Mouse (Mus musculus): ENCODE data around the gene Ccdc172. TPM values are rescaled to one million over a fixed set of nuclear protein-coding genes. Genes with fewer than 3 reads are reported as not detected.

Gene Ccdc172
- total RNA-seq (2021) = not detected
- long read RNA-seq, experiment 1 = 0 reads
- long read RNA-seq, experiment 2, partial matches to known transcripts = 0 of 1 reads
- long read RNA-seq, experiment 2, other reads (novel, unspliced or antisense) = 1 of 1 reads

DNA sequence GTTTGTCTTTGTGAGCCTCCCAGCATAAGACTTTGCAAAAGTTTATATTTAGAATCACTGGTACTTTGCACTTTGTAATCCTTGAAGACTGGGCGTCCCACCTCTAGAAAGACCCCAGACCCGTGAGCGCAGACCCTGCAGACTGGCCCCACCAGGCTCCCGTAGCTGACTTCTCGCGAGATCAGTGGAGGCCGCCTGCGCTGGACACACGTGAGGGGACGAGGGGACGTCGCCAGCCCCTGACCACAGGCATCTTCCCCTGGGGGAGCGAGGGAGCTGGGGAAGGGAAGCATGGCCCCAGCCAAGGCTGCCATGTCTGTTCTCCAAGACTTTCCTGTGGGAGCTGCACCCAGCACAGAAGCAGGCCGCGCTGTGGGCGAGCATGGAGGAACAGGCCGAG, at the start of gene Ccdc172:
Ccdc172 (plus strand) TSS at position 176 of the 400 bp plus-strand sequence.
- TF ChIP-seq CTCF (IDR thresholded peaks at IDR 0.05) = no peak
- H3K27ac ChIP-seq = no peak within 1 kb of the TSS
- no peak within 1 kb of the TSS for H3K4me3 ChIP-seq
- intact Hi-C loops (cut with DNase I) = no loop called here
- no peak for DNase-seq (ENCODE audit: extremely low spot score in 1 of 2, low spot score in 2 of 2)

DNA sequence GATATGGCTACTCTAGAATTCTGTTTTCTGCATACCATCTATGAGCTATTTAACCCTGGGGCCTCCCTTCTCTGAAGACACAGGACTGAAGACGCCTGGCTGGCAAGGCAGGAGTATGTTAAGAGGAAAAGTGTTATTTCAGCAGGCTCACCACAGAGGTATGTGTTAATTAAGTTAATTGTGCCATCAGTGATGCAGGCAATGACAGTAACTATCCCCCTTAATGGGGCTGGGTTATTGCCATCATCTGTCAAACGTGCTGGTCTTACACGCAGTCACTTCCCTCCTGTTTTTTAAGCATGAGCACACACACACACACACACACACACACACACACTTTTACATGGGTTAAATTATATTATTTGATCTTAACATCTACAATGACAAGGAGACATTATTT, 48.0 kb upstream of the Ccdc172 start:
- TF ChIP-seq CTCF (IDR thresholded peaks at IDR 0.05) = no peak
- no peak overlapping the region for H3K27ac ChIP-seq
- H3K4me3 ChIP-seq = no peak overlapping the region
- DNase-seq (ENCODE audit: extremely low spot score in 1 of 2, low spot score in 2 of 2) = no peak
- intact Hi-C loops (cut with DNase I) = loop anchor here (10.0 kb wide), 1 partner anchor 469 kb away; no protein-coding TSS in a partner anchor

DNA sequence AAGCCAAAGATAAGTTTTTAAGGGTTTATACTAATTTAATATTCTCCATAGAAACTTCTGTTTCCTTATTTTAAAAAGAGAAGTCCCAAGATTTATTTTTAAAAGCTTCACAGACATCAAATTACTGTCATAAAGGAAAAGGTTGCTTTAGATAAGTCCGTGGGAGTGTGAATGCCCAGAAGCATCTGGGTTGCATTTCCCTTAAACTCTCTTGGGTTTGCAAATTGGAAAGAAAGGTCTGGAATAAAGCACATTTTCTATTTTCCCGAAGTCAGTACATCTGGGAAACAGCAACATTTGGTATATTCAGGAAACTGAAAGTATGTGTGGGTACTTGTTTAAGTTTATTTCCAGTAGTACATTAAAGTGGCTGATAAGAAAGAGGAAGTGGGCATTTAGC, 43.5 kb upstream of the Ccdc172 start:
- intact Hi-C loops (cut with DNase I) = loop anchor here (2.0 to 10.0 kb wide), 8 partner anchors 90 to 814 kb away; no protein-coding TSS in a partner anchor
- Histone ChIP-seq H3K4me3 (no peak overlapping the region), H3K27ac (no peak overlapping the region)
- no peak for DNase-seq (ENCODE audit: extremely low spot score in 1 of 2, low spot score in 2 of 2)
- no peak for TF ChIP-seq CTCF (IDR thresholded peaks at IDR 0.05)

DNA sequence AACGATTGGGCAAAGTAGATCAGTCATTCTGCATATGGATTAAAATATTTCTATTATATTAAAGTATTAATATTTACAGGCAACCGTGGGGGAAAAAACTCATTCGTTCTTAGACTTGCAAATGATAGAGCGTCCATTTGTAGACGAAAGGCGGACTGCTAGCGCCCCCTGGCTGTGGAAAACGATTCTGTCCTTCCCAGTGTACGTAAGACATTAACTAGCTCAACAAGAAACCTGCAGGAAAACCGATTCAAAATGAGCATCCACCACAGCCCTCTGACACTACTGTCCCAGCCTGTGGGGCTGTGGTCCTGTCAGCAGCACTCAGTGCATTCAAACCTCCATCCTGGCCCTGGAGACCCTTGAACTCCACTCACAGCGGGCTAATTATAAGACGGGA, 42.4 kb upstream of the Ccdc172 start:
- peak; percentile 96 for TF ChIP-seq CTCF (IDR thresholded peaks at IDR 0.05)
- peak; percentile 85 to 91 for DNase-seq (ENCODE audit: extremely low spot score in 1 of 2, low spot score in 2 of 2)
- intact Hi-C loops (cut with DNase I) = loop anchor here (2.0 to 10.0 kb wide), 8 partner anchors 89 to 815 kb away; no protein-coding TSS in a partner anchor
- no peak overlapping the region for H3K27ac ChIP-seq
- H3K4me3 ChIP-seq = no peak overlapping the region

GRCm38 (mm10) chr19:58474251-58474650, 37.5 kb upstream of the Ccdc172 start:
- no peak for TF ChIP-seq CTCF (IDR thresholded peaks at IDR 0.05)
- intact Hi-C loops (cut with DNase I) = no loop called here
- Histone ChIP-seq H3K27ac (no peak overlapping the region), H3K4me3 (no peak overlapping the region)
- DNase-seq (ENCODE audit: extremely low spot score in 1 of 2, low spot score in 2 of 2) = no peak

DNA sequence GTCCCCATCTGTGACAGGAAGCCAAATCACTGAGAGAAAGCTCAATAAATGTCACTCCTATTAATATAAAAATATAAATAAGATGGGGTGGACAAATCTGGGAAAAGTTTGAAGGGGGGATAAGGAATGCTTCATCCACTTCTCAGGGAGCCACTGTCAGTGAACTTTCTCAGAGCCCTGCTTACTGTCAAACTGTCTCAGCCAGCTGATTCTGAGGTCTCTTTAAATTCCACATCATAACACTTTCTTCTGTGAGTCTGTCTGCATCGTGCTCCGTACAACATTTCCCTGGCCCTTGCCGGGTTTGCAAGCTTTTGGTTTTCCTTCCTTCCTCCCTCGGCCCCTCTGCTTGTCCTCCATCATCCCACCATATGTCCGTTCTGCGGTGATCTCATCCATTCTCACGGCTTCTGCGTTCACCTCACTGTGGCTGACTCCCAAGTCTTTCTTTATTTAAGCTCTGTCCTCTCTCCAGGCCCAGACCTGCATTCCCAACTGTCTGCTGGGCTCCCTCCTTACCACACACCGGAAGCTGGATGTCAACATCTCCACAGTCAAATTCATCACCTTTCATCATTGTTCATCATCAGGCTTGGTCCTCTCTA, 29.3 kb upstream of the Ccdc172 start:
- no peak for DNase-seq (ENCODE audit: extremely low spot score in 1 of 2, low spot score in 2 of 2)
- TF ChIP-seq CTCF (IDR thresholded peaks at IDR 0.05) = no peak
- intact Hi-C loops (cut with DNase I) = no loop called here

GRCm38 (mm10) chr19:58486686-58487085, 25.1 kb upstream of the Ccdc172 start:
- no peak overlapping the region for H3K4me3 ChIP-seq
- DNase-seq (ENCODE audit: extremely low spot score in 1 of 2, low spot score in 2 of 2) = no peak
- no peak overlapping the region for H3K27ac ChIP-seq
- no peak for TF ChIP-seq CTCF (IDR thresholded peaks at IDR 0.05)
- intact Hi-C loops (cut with DNase I) = no loop called here

More for the DNA sequence above, 29.3 kb upstream of the Ccdc172 start:
- H3K27ac ChIP-seq = no peak overlapping the region
- no peak overlapping the region for H3K4me3 ChIP-seq

DNA sequence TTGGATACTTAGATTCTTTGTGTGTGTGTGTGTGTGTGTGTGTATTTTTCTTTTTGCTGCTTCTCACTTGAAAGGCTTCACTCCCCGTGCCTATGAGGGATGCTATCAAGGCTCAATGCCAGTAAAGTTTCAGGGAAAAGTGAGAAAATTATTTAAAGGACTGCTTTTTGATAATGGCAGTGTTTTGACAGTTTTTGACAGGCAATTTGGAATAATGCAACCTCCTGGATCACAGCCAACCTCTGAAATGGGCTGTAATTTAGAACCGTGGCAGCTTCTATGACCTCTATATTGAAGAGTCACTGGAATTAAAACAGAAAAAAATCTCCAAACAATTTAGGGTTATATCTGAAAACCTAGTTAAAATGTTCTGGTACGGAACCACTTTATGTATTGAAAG, 14.7 kb upstream of the Ccdc172 start:
- intact Hi-C loops (cut with DNase I) = no loop called here
- Histone ChIP-seq H3K27ac (no peak overlapping the region), H3K4me3 (no peak overlapping the region)
- no peak for DNase-seq (ENCODE audit: extremely low spot score in 1 of 2, low spot score in 2 of 2)
- no peak for TF ChIP-seq CTCF (IDR thresholded peaks at IDR 0.05)

DNA sequence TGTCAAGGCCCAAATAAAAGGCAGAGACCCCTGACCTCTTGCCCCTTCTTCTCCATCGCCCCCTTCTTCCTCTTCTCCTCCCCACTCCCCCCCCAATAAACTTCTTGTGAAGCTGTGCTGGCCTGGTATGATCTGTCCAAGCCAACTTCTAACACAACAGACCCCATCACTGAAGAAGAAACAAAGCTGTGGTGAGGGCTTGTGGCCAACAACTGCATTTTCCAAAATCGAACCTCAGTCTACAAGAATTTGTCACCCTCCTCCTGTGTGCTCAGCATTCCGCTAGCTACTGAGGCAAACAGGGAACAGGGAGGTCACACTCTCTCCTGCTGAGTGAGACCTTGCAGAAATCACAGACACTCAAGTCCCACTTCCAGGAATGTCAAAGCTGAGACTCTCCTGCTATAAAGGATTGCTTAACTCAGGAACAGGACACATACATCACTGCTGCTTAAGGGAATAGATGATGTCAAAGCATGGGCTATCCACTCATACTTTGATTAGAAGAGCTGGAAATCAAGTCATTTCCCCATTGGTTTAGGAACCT, 12.3 kb upstream of the Ccdc172 start:
- Histone ChIP-seq H3K4me3 (no peak overlapping the region), H3K27ac (no peak overlapping the region)
- DNase-seq (ENCODE audit: extremely low spot score in 1 of 2, low spot score in 2 of 2) = no peak
- intact Hi-C loops (cut with DNase I) = no loop called here
- TF ChIP-seq CTCF (IDR thresholded peaks at IDR 0.05) = no peak

DNA sequence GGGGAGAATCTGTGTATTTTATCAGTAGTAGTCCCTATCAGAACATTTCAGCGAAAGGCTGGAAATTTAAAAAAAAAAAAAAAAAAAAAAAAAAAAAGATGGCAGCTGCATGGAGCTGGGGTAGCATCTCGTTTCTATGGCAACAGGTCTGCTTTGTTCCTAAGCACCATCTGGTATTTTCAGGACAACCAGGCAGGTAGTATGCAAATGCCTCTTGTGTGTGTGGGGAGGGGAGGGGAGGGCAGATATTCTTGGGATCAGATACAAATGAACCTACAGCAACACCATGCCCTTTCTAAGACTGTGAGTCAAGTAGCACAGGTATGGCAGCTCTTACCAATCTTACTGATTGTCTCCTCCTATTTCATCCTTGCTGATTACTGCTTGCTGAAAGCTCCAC, 11.7 kb upstream of the Ccdc172 start:
- Histone ChIP-seq H3K4me3 (no peak overlapping the region), H3K27ac (no peak overlapping the region)
- intact Hi-C loops (cut with DNase I) = no loop called here
- no peak for TF ChIP-seq CTCF (IDR thresholded peaks at IDR 0.05)
- DNase-seq (ENCODE audit: extremely low spot score in 1 of 2, low spot score in 2 of 2) = no peak

DNA sequence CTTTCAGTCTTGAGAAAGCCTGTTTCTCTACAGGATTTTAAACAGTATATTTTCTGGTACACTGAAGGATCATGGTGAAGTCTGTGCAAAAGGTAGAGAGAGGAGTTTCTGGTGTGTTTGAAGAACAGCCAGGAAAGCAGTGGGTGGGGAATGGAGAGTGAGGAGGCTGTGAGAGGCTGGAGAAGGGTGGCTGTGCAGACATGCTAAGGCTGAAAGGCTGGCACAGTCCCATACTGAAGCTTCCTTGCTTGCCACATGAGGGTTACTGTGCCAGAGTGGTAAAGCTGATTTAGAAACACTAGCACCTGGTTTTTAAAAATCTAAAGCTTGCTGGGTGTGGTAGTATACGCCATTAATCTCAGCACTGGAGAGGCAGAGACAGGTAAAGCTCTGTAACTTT, 9.9 kb downstream of the Ccdc172 start:
- no peak for TF ChIP-seq CTCF (IDR thresholded peaks at IDR 0.05)

DNA sequence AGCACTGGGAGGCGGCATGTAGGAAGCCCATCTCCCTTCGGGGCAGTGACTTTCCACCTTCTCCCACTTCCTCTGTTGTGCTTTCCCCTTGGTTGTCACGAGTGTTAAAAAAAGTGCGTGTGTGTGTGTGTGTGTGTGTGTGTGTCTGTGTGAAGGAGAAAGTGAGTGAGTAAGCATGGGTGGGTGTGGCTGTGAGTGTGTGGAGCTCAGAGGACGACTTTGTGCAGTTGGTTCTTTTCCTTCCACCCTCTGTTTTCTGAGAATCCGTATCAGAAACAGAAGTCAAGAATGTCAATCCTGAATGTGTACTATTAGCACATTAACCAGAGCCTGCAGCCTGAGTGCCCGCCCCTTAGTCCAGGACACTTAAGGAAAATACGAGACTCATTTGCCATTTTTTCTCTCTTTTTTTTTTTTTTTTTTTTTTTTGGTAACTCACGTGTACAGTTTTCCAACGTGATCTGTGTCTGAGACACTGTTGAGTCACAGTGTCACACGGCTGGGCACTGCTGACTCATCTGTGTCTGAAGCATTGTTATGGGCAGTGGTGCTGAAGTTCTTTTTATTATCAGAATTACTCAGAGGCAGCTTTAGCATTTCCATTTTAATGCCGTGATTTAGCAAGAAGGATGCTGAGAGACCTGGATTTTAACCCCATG, 12.1 kb downstream of the Ccdc172 start:
- TF ChIP-seq CTCF (IDR thresholded peaks at IDR 0.05) = no peak
- no peak overlapping the region for H3K27ac ChIP-seq
- peak; percentile 19 to 22 for DNase-seq (ENCODE audit: extremely low spot score in 1 of 2, low spot score in 2 of 2)
- H3K4me3 ChIP-seq = no peak overlapping the region
- intact Hi-C loops (cut with DNase I) = no loop called here

More for the DNA sequence above, 9.9 kb downstream of the Ccdc172 start:
- no peak for DNase-seq (ENCODE audit: extremely low spot score in 1 of 2, low spot score in 2 of 2)
- intact Hi-C loops (cut with DNase I) = no loop called here
- no peak overlapping the region for H3K27ac ChIP-seq
- H3K4me3 ChIP-seq = no peak overlapping the region
